Mouse (Mus musculus) c-Kit-positive CD71-negative TER-119-negative erythroid progenitor cells, embryonic 14.5 days (primary cell): ENCODE results near the gene Vps37d.
A peak's percentile ranks its signal among the peaks of the same experiment; 100 is the strongest.
"Not testable (repeated sequence)": the region's sequence is repeated elsewhere in the genome, so short reads cannot be mapped to it uniquely, and the experiment has no call there.

ENCODE experiments used
- DNase-seq: peaks from one replicate; pipeline ENCODE4 v3.0.0-alpha.2; 2013; ENCODE audit warnings: low read depth

Vps37d gene

DNA sequence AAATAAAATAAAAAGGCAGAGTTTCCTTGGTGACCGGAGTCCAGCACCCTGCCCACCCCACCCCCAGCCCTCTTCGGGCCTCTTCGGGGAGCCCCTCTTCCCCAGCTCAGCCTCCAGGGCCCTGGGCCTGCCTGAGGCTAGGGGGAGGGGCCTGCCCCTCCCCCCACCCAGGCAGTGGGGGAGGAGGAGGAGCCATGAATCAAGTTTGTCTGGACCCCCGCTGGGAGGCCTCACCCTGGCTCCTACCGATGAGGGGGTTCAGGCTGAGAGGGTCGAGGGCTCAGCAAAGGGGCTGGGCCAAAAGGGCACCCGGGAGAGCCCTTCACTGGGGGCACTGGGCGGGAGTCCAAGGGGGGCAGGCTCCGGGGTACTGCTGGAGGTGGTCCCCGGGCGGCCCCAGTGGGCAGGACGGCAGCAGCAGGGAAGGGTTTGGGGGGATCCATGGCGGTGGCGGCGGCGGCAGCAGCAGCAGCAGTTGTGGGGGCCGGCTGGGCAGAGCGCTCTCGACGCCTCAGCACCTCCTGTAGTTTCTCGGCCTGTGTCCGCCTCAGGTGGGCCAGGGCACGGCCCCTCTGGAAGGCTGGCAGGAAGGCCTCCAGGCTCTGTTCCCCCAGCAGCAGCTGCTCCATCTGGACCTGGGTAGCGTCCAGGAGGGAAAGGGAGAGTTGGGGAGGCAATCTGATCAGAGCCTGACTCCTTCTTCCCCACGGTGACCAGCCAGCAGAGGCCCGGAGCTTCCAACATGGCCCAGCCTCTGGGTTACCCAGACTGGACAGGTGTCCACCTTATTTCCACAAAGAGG is 4.5 kb downstream of the Vps37d start:
- no peak for DNase-seq

DNA sequence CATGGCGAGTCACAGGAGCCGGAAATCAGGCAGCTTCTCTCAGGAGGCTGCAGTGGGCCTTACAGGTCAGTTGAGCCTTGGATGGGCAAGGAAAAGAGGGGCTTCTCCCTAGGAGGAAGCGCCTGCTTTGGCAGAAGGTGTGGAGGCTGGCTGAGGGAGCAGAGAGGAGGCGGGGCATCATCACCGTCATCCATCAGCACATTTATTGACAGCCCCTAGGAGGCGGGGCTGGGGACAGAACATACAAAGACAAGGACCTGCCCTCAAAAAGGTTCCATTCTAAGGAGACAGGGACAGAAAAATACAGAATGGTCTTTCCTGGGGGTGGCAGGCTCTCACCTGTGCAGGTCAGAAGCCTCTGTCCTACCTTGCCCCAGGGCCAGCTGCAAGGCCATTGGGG is 5.3 kb downstream of the Vps37d start:
- no peak for DNase-seq

DNA sequence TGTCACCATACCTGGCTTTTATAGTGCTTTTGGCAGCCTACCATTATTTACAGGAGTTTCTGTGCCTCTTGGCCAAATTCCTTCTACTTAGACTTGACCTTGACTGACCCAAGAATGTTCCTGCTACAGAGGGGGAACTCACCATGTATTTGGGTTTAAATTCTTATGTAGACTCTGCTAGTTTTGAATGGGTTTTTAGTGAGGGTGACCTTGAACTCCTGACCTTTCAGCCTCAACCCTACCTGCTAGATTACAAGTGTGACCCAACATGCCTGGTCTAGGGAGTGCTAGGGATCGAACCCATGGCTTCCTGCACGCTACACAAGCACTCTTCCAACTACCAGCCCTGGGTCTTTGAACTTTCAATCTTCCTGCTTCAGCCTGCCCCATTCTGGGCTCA is 6.0 kb downstream of the Vps37d start:
- no peak for DNase-seq

DNA sequence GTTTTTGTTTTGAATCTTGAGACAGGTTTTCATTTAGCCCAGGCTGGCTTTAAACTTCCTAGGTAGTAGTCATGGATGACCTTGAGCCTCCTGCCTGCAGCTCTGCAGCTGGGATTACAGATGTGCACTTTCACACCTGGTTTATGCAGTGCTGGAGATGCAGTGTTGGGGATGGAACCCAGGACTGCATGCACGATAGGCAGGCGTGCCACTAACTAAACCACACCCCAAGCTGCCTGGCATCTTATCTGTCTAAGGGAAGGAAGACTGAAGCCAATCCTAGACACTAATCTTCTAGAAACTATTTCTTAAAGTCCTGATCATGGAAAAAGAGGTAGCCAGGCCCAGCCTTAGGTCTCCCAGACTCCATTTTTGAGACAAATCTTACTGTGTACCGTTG is 7.6 kb downstream of the Vps37d start:
- no peak for DNase-seq

- no peak for DNase-seq
Measured at GRCm38 (mm10) chr5:135066008-135066407, 12.1 kb downstream of the Vps37d start.

DNA sequence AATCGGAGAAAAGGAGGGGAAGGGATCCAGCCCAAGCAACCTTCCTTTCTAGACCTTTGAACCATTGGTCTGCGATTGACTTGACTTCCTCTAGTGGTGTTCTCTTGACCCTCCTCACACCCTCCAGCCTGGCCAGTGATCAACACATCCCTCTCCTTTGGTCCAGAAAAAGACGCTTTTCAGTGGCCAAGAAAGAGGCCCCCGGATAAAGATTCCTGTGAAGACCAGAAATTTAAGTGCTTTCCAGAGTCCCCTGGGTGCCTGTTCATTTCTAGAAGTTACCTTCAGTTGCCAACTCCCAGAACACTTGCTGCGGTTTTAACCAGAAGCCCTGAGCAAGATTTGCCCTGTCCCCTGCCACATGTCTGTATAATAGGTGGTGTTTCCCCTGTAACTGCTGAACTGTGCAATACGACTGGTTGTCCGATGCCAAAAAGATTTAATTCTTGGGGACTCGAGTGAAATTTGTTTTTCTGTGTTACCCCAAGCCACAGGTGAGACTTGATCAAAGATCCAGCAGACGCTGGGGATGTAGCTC is 13.1 kb downstream of the Vps37d start, which contains the start of gene Bud23:
Gene Bud23 (minus strand): TSS at position 51 of the 538 bp plus-strand sequence.
- DNase-seq = not testable (repeated sequence)

- no peak for DNase-seq
Measured at GRCm38 (mm10) chr5:135064382-135064766, 13.7 kb downstream of the Vps37d start.

DNA sequence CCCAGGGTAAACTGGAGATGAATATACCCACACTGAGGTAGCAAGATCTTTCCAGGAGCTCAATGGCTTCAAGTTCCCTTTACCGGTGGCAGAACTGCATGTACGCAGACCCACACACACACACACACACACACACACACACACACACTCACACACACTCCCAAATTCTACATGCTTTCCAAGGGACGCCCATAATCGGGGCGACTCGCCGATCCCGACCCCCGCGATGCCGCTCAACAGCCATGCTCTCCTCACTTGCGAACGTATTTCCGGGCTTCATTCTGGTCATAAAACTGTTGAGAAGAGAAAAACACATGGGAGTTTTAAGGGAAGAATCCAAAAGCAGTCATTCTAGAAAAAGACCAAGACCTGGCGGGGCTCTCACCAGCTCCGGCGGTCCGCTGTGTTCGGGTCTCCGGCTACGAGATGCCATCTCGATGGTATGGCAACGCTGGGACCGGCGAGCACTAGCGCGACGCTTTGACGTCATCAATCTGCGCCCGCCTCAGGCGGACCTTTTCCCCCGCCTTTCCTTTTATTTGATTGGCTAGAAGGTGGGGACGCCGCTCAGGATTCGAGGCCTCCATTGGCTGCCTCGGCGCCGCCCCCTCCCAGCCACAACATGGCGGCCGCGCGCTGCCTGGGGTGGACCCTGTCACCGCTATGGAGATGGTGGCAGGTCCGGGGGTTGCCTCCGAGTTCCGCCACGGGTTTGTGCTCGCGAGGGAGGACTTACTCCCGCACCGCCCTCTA is 14.3 kb downstream of the Vps37d start, which contains the start of gene Dnajc30:
Gene Dnajc30 (plus strand): TSS at position 574 of the 753 bp plus-strand sequence.
- DNase-seq = peak; percentile 96

DNA sequence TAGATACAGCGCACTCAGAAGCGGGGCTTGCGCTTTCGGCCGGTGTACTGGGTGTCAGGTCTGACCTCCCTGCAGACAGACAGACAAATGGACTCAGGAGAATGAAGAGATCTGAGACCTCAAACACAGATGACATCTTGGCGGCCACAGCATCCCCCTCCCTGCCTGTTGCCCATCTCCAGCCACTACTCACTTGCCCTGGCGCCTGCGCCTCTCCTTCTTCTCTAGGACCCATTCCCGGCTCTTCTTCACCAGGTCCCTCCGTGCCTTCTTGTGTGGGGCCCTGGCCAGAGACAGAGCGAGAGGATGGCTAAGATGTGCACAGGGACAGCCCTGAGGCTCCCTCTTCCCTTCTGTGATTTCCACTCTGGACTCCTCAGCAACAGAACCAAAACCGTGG is 24.7 kb downstream of the Vps37d start:
- no peak for DNase-seq

GRCm38 (mm10) chr5:135049268-135049667 is 28.8 kb downstream of the Vps37d start:
- DNase-seq = not testable (repeated sequence)

DNA sequence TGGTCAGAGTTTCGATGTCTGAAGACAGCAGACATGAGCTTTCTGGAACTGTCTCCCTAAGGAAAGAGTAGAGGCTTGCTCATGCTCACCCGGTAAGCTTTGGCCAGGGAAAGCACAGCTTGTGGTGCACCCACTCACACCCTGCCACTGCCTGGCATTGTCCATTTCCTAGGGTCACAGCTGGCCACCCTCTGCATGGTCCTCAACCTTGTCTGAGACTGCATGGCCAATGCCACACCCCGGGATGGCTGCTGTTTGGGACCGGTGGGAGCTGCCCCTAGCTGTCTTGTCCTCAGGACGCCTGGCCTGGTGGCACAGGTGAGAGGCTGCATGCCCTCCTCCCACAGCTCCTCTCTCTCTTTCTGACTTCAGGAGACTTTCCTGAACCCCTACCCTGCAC is 29.5 kb downstream of the Vps37d start:
- DNase-seq = no peak

DNA sequence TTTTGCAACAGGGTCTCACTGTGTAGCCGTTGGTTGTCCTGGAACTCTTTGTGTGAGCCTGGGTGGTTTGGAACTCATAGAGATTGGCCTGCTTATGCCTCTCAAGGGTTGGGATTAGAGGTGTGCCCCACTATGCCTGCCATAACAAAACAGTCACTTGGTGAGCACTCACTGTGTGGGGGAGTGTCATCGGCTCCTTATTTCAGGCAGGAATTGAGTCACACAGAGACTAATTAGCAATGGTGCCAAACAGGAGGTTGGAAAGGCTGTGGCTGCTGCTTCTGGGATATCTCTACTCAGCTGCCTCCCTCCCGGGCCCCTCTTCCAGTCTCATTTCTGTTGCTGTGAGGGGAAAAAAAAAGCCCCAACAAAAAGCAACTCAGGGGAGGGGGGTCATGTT is 33.5 kb downstream of the Vps37d start:
- no peak for DNase-seq

- no peak for DNase-seq
Measured at GRCm38 (mm10) chr5:135042105-135042788, 35.8 kb downstream of the Vps37d start.

GRCm38 (mm10) chr5:135040777-135041176 is 37.3 kb downstream of the Vps37d start:
- no peak for DNase-seq

DNA sequence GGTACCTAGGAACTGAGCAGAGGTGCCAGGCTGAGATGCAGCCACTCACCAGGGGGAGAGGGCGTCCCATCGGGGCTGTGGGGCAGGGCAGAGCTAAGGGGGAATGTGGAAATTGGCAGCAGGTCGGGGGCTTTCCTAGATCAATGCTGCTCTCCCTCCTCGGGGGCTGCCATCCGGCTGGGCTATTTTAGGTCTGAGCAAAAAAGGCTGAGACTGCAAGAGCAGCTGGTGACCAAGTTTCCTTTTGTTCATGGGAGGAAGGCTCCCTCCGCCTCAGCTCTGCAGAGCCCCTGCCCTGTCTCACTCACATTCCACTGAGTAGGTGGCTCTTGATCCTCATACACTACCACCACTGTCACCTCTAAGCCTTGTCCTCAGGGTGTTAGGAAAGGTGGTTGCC is 38.0 kb downstream of the Vps37d start:
- DNase-seq = no peak

GRCm38 (mm10) chr5:135039541-135039940 is 38.5 kb downstream of the Vps37d start:
- no peak for DNase-seq

- no peak for DNase-seq
Measured at GRCm38 (mm10) chr5:135037946-135038345, 40.1 kb downstream of the Vps37d start.

- DNase-seq = no peak
Measured at GRCm38 (mm10) chr5:135035608-135036359, 42.3 kb downstream of the Vps37d start.

DNA sequence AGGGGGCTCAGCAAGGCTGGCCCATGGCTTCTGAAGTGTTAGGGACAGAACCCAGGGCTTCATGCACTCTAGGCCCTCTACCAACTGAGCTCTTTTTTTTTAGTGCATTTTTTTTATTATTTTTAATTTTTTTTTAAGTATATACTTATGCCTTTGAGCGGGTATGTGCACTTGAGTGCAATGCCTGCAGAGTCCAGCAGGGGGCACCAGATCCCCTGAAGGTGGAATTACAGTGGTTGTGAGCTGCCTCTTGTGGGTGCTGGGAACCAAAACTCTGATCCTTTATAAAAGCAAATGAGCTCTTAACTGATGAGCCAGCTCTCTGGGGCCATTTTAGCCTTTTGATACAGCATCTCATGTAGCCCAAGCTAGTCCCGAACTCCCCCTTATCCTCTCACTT is 43.5 kb downstream of the Vps37d start:
- DNase-seq = no peak

DNA sequence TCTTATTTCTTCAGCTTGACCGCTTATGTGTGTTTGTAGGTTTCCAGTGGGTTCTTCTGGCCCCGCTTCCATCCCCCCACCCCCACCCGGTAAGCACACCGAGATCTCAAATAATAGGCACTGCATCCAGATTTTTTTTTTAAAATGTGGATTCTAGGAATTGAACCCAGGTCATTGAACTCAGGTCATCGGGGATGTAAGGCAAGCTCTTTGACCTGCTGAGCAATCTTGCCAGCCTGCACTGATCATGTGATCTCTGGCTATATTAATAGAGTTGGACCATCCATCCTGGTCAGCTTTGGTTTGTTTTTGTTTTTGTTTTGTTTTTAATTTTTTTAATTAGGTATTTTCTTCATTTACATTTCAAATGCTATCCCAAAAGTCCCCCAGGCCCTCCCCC is 45.5 kb downstream of the Vps37d start:
- DNase-seq = no peak

DNA sequence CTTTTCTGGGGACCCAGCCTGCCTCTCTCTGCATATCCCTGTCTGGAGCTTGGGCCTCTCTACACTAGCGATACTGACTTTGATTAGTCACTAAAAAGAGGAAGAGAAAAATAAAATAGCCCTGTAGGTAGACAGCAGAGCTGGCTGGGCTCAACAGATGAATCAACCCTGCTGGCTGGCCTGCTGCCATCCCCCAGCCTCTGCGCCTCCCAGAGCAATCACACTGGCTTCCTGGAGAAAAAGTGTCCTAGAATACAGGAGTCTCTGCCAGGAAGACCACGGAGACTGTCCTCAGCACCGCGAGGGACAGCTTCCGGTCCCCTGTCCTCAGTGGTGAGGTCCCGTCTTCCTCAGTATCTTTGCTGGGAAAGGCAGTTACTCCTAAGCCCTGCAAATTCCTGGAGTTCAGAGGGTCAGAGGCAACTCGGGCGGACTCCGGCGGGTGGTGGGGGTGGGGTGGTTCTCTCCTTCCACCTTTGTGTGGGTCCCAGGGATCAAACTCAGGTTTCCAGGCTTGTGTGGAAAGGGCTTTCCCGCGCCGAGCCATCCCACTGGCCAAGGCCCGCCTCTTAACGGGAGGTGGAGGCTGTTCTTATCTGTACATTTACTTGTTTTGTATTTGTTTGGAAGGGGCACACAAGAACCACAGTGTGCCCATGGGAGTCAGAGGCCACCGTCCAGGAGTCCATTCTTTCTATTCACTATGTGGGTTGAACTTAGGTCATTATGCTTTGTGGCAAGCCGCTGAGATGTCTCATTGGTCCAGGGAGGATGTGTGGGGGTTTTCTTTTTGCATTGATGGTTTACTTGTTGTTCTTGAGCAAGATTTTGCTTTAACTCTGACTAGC is 48.8 kb downstream of the Vps37d start:
- DNase-seq = no peak
